Mouse (Mus musculus): ENCODE measurements around the gene Chd5.

Gene Chd5

DNA sequence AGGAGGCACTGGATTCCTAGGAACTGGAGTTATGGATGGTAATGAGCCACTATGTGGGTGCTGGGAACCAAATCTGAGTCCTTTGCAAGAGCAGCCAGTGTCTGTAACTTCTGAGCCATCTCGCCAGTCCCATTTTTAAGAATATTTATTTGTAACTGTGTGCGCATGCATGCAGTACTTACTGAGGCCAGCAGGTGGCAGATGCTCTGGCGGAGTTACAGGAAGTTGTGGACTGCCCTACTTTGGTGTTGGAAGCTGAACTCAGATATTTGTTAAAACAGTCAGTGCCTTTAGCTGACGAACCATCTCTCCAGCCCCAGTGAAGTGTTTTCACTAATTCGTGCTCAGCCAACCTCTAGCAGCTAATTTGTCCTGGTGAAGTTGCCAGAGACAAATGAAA lies 86.5 kb downstream of the Chd5 start:
- DNase-seq (ENCODE audit: inconsistent age in 2 of 2, low spot score in 1 of 2) = no peak

DNA sequence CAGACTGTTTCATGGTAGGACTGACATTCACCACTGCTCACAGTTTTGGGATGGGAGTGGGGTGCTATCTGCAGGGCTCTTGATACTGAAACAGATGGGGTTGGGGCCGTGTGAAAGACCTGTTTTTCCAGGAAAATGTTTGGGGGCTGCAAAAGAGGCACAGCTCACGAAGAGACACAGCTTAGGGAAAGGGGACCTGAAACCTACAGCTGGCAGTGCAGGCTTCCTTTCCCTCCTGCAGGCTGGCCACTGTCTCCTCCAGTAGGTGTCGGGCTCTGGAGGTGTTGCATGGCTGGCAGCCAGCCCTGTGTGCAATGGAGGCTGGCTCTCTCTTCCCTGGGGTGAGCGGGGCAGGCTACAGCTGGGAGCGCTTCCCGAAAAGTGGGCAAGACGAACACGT lies 89.8 kb downstream of the Chd5 start:
- no peak for DNase-seq (ENCODE audit: inconsistent age in 2 of 2, low spot score in 1 of 2)

DNA sequence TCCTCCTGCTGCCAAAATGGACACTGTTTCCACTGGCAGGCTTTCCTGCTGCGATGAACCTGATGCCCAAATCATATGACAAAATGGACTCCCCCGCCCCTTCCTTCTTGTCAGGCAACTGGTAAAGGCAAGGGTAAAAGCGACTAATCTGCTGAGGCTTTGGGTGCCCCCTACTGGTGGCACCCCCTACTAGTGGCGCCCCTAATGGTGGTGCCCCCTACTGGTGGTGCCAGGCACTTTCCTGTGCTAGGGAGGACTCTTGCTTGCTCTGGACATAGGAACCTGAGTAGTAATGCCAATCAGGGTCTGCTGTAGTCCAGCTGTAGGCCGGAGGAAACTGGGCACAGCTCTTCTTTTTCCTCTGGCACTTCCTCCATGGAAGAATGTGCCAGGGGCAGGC lies 93.9 kb downstream of the Chd5 start:
- peak; percentile 32 to 79 for DNase-seq (ENCODE audit: inconsistent age in 2 of 2, low spot score in 1 of 2)

DNA sequence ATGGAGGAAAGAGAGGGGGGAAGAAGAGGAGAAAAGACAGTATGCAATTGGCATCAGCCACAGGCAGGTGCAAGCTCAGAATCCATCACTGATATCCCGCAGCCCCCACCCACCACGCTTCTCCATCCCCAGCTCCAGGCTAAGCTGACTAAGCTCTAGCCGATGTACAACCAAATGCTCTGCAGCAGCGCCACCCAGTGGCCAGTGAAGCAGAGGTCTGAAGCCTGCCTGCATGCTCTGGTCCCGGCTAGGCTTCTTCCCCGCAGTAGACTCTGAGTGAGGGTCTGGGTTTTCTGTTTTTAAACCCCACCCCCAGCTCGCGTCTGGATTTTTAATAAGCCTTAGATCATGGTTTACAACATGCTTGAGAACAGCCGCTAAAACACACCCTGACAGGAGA lies 96.4 kb downstream of the Chd5 start:
- peak; percentile 82 to 93 for DNase-seq (ENCODE audit: inconsistent age in 2 of 2, low spot score in 1 of 2)

DNA sequence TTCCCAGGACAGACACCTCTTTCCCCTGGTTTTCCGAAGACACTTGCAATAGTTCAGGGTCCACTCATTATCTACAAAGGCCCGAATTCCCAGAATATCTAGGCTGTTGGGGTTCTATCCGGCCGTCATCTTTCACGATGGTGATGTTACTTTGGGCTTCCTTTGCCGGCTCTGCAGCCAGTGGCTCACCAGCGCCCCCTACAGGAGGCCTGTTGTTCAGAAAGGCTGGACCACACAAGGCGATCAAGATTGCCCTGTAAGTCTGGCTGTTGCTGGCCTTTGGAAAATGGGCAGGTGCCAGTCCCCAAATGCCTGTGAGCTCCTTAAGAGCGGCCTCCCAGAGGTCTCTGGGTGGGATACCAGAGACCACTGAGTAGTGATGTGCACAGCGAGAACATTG lies 96.8 kb downstream of the Chd5 start:
- peak; percentile 67 to 88 for DNase-seq (ENCODE audit: inconsistent age in 2 of 2, low spot score in 1 of 2)
